Mouse (Mus musculus) left cerebral cortex, adult 9 months (tissue): Measurements from ENCODE around the gene Gabpb2.

ENCODE experiments used
- DNase-seq, 2 experiments: peaks; one replicate each; pipeline ENCODE4 v3.0.0; 2022; ENCODE audit warnings: low spot score in 2 of 2

Gene Gabpb2

GRCm38 (mm10) chr3:95217255-95218134 lies at the start of gene Gabpb2:
TSS of gene Gabpb2 (minus strand) at chr3:95217916.
- DNase-seq, result peak; percentile 74 to 91

- DNase-seq, result no peak
These were observed 48.3 kb upstream of the Gabpb2 start for GRCm38 (mm10) chr3:95266052-95266451.

- no peak for DNase-seq
These were observed 47.0 kb upstream of the Gabpb2 start for GRCm38 (mm10) chr3:95264724-95265123.

- DNase-seq, result peak in 1 of 2 experiments; percentile 65
These were observed 45.5 kb upstream of the Gabpb2 start for GRCm38 (mm10) chr3:95263089-95263739.

GRCm38 (mm10) chr3:95261975-95262374 lies 44.3 kb upstream of the Gabpb2 start:
- DNase-seq, result no peak

GRCm38 (mm10) chr3:95256931-95257330 lies 39.2 kb upstream of the Gabpb2 start:
- no peak for DNase-seq

GRCm38 (mm10) chr3:95250783-95251424 lies 33.2 kb upstream of the Gabpb2 start, which contains the start of gene Bnipl:
TSS of gene Bnipl (minus strand) at chr3:95251193.
- DNase-seq, result no peak

- no peak for DNase-seq
These were observed 32.6 kb upstream of the Gabpb2 start for GRCm38 (mm10) chr3:95250361-95250760.

- no peak for DNase-seq
These were observed 30.1 kb upstream of the Gabpb2 start for GRCm38 (mm10) chr3:95247660-95248336.

GRCm38 (mm10) chr3:95246465-95247231 lies 28.9 kb upstream of the Gabpb2 start:
- DNase-seq, result peak in 1 of 2 experiments; percentile 66

GRCm38 (mm10) chr3:95243086-95243485 lies 25.4 kb upstream of the Gabpb2 start:
- DNase-seq, result no peak

GRCm38 (mm10) chr3:95241498-95241897 lies 23.8 kb upstream of the Gabpb2 start, which contains the start of gene Gm128:
TSS of gene Gm128 (minus strand) at chr3:95241598.
- no peak for DNase-seq

- DNase-seq, result no peak
These were observed 23.2 kb upstream of the Gabpb2 start for GRCm38 (mm10) chr3:95240900-95241299.

- no peak for DNase-seq
These were observed 22.3 kb upstream of the Gabpb2 start for GRCm38 (mm10) chr3:95239971-95240370.

- DNase-seq, result no peak
These were observed 21.3 kb upstream of the Gabpb2 start for GRCm38 (mm10) chr3:95239022-95239421.

- no peak for DNase-seq
These were observed 19.9 kb upstream of the Gabpb2 start for GRCm38 (mm10) chr3:95237541-95238099.

GRCm38 (mm10) chr3:95235386-95236301 lies 17.9 kb upstream of the Gabpb2 start:
- no peak for DNase-seq

GRCm38 (mm10) chr3:95233303-95233980 lies 15.7 kb upstream of the Gabpb2 start:
- DNase-seq, result no peak

GRCm38 (mm10) chr3:95232771-95233170 lies 15.1 kb upstream of the Gabpb2 start:
- DNase-seq, result no peak
